Mouse (Mus musculus) E14TG2a.4 (cell line): ENCODE measurements around the gene Fscb.

Experiments
- CTCF ChIP-seq: conservative IDR thresholded peaks from 2 replicates; pipeline ENCODE4 v1.5.1; 2014; ENCODE audit warnings: low read length
- POU5F1 ChIP-seq: IDR thresholded peaks from 2 replicates; pipeline ENCODE4 v1.6.1; 2014; ENCODE audit warnings: low read length, borderline replicate concordance

DNA sequence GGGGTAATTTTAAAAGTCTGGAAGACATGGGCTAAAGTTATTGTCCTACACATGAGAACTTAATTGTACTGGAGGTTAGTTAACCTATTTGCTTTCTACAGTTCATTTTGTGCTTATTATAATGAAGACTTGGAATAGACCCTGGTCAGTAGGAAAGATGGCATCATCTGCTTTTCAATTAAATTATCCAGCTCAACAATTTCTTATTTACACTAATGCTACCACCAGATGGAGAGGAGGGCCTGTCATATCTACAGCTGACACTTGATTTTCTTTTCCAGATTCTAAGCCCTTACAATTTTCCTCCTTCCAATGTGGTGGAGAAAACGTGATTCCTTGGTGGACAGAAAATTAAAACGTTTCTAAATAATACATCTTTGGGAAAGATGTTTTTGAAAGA lies 42.3 kb upstream of the Fscb start:
- TF ChIP-seq CTCF: no peak
- no peak for TF ChIP-seq POU5F1
